Mouse (Mus musculus): ENCODE data around the gene Mtmr10.

- TF ChIP-seq CTCF (IDR thresholded peaks at IDR 0.05; ENCODE audit: borderline replicate concordance, insufficient read depth, low read length) (no peak), POLR2A (IDR thresholded peaks at IDR 0.05; ENCODE audit: low read depth, low read length) (no peak)
Observed at GRCm38 (mm10) chr7:64332686-64333085, 45.2 kb downstream of the Mtmr10 start.
